ENCODE assay signal across 20 mouse cellular contexts in genomic region chr1:154476671-154477070, GRCm38 (mm10).
DNase-seq lines count a peak whose midpoint lies in the region; TF ChIP-seq lines count a peak whose summit lies in the region.
"Had no signal": no experiment of that assay in that cellular context is flagged by ENCODE, and none has a peak within 500 bp of the region (broad histone marks: within the 10 kb centered on the region; RNA-seq: fewer than 3 reads in every experiment).

No protein-coding gene starts in this region.

- TF ChIP-seq CTCF in layer of hippocampus, adult 2 months (conservative IDR thresholded peaks at IDR 0.05) = no peak

- peak overlapping the region; percentile 32; the same call in 1 of the 2 replicates for H3K27ac ChIP-seq in layer of hippocampus, adult 2 months
- H3K27ac ChIP-seq: embryonic facial prominence, embryonic 10.5 days; embryonic facial prominence, embryonic 12.5 days; forebrain, embryonic 13.5 days; forebrain, embryonic 15.5 days had no signal

- DNase-seq in heart, adult 11 months = peak; percentile 53
- DNase-seq in heart, adult 8-10 months (ENCODE audit: low spot score) = no peak
- no peak for DNase-seq in layer of hippocampus, adult 2 months (ENCODE audit: low spot score in 2 of 2)
- no peak for DNase-seq in layer of hippocampus, postnatal 36 days
- peak; percentile 33 for DNase-seq in right cerebral cortex, adult 18-20 months
- no peak for DNase-seq in right cerebral cortex, postnatal 25 days
- peak; percentile 39 for DNase-seq in telencephalon, adult 2 months (ENCODE audit: low read depth, low spot score)
- no peak for DNase-seq in retina, postnatal 1 day
- DNase-seq: adrenal gland, adult 2 months; adrenal gland, postnatal 10 days; adrenal gland, postnatal 25 days; cerebellum, adult 11-12 months; cerebellum, adult 2 months; cerebellum, adult 9-10 months; cerebellum, postnatal 10 days; cerebellum, postnatal 25 days had no signal

- H3K4me3 ChIP-seq in layer of hippocampus, adult 2 months = no peak overlapping the region
- H3K4me3 ChIP-seq: embryonic facial prominence, embryonic 10.5 days; embryonic facial prominence, embryonic 12.5 days; forebrain, embryonic 13.5 days; forebrain, embryonic 15.5 days had no signal

Comparison
In these comparisons a context has a peak if more than half of its experiments do, and no peak if none do; other contexts are left out.
1. DNase-seq: peak in heart, adult 11 months (single experiment), right cerebral cortex, adult 18-20 months (single experiment) and telencephalon, adult 2 months (single experiment); none in heart, adult 8-10 months (single experiment), layer of hippocampus, adult 2 months (0 of 2), layer of hippocampus, postnatal 36 days (0 of 2), right cerebral cortex, postnatal 25 days (single experiment) and retina, postnatal 1 day (single experiment).